Mouse (Mus musculus) embryo, embryonic 9.5 days (tissue): ENCODE measurements around the gene Msh5.

Source experiments
- DNase-seq: peaks from one replicate; pipeline ENCODE4 v3.0.0-alpha.2; 2017; ENCODE audit errors: extremely low spot score

The Msh5 gene

GRCm38 (mm10) chr17:35046681-35047455 is at the start of gene Msh5:
Msh5 (minus strand) TSS chr17:35046745.
- DNase-seq = peak; percentile 99

DNA sequence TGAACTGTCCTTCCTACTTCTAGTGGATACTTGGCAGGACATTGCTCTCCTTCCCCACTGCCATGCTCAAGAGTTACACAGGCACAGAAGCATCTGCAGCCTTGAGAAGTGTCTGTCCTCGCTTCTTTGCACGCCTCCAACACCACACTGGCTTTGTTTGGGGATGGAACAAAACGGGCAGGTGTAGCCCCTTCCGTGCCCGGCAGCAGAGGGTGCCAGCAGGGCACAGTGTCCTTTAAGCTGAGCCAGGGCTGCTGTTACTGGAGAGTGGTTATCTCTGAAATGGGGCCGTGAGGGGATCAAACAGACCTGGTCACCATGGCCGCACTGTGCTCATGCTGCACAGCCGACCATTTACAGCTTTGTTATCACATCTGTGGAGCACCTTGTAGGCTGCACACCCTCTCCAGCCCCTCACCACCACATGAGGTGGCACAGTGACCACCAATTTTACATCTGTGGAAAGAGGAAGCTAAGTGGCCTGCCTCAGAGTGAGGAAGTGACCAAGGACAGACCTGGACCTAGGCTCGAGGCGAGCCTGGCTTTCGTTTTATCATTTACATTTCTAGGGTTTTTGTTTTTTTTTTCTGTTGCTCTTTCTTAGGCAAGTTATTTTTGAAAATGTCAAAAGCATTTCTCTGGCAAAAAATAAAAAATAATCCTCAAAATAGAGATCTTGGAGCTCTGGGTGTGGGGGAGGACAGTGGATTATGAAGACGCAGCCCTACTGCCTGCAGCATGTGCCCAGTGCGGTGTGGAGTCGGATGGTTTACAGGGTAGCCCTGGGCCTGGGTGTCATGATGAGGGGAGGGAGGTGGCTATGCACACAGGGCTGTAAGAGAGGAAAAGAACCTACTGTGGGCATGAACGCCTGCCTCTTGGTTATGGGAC is 48.2 kb upstream of the Msh5 start:
- no peak for DNase-seq

DNA sequence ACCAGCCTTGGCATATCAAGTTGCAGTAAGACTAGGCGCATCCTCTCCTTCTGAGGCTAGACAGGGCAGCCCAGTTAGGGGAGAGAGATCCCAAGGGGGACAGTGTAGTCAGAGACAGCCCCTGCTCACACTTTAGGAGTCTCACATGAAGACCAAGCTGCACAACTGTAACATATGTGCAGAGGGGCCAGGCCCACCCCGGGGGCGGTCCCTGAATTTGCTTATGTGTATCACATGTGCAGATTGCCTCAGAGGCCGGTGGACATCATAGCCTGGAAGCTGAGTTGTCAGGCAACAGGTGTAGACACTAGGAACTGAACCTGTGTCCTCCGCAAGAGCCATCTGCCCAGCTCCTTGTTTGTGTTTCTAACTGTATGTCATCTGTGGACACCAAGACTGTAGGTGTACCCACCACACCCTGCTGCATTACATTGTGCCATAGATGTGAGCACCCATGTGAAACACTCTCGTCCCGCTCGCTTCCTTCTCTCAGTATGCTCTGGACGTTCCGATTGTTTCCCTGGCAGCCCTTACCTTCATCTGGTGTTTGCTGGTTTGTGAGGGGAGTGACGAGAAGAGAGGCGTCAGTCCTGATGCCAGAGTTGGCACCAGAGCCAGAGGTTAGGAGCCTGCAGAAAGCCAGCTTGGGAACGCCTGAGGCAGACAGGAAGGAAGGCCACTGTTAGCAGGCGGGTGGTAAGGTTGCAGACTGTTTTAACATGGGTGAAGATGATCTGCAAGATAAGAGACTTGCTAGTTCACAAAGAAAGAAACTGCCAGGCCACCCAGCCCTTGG is 46.1 kb upstream of the Msh5 start:
- DNase-seq = no peak

- DNase-seq = no peak
Measured at GRCm38 (mm10) chr17:35090166-35090932, 43.8 kb upstream of the Msh5 start.

DNA sequence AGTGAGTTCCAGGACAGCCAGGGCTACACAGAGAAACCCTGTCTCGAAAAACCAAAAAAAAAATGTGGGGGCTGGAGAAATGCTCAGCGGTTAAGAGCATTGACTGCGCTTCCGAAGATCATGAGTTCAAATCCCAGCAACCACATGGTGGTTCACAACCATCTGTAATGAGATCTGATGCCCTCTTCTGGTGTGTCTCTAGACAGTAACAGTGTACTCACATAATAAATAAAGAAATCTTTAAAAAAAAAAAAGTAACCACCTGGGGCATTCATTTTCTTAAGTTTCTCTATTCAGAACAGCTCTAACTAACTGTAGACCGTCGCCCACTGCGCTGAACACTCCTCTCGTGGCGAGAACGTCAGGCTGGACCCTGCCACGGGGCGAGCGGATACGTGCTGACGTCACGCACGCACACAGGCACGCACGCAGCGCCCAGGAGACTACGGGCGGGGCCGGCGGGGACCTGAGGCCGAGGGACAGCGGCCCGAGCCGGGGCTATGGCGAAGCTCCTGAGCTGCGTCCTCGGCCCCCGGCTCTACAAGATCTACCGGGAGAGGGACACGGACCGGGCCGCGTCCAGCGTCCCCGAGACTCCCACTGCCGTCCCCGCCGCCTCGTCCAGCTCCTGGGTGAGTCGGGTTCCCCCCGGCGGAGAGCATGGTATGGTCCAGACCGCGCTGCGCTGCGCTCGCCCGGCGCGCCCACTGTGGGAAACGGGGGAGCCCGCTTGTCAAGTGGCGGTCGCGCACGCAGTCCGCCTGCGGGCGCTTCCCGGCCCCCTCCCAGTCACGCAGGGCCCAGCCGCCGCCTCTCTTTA is 42.5 kb upstream of the Msh5 start, which contains the start of gene Abhd16a:
Gene Abhd16a, plus strand, starts transcription at position 439 of the 820 bp plus-strand sequence.
- DNase-seq = peak; percentile 94

GRCm38 (mm10) chr17:35088151-35088550 is 41.6 kb upstream of the Msh5 start:
- no peak for DNase-seq

DNA sequence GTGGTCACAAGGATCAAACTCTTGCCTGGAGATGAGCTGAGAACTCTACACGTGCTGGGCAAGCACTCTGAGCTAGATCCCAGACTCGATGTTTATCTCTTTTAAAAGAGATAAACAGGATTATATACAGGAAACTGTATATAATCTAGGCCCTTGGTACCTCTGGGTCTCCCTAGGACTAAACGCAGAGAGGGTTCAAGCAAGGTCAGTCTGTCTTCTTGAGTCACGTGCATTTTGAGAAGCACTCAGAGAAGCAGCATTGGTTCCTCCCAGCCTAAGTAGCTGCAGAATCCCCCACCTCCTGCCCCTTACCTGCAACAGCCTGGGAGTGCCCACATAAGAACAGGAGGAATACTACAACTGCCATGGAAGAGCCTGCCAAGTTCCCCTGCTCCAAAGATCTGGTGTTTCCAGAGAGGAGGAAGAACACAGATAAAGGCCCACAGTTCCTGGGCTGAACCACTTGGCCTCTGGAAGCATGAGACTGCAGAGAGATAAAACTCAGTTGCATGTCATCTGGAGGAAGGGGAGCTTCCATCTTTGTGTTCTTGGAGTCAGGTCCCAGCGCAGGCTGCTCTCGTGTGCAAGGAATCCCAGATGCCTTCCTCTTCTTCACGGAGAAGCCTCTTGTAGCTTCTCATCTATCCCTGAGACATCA is 38.8 kb upstream of the Msh5 start, which contains the start of gene Ly6g6f:
Gene Ly6g6f, minus strand, starts transcription at position 403 of the 658 bp plus-strand sequence.
- DNase-seq = no peak

DNA sequence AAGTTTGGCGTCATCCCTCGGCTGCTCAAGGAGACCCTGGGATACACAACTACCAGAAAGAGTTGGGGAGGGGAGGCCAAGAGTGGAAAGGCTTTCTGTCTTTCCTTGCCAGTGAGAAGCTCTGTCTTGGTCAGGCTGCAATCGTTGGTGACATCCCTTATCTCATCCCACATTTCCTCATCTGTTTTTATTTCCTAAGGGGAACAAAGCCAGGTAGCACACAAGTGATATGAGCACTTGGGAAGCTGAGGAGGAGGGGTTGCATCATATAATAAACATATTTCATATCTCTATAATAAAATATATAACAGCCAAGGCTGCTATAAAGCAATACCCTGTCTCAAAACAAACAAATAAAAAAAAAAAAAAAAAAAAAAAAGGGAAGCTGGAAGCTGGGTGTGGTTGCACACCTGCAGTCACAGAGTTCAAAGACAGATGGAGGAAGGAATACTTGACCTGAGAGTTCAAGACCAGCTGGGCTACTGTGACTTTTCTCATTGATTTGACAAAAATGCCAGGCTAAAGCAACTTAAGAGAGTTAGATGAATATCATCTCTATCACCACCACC is 37.5 kb upstream of the Msh5 start:
- no peak for DNase-seq

- no peak for DNase-seq
Measured at GRCm38 (mm10) chr17:35082841-35083576, 36.5 kb upstream of the Msh5 start.

- no peak for DNase-seq
Measured at GRCm38 (mm10) chr17:35080710-35081109, 34.2 kb upstream of the Msh5 start.

DNA sequence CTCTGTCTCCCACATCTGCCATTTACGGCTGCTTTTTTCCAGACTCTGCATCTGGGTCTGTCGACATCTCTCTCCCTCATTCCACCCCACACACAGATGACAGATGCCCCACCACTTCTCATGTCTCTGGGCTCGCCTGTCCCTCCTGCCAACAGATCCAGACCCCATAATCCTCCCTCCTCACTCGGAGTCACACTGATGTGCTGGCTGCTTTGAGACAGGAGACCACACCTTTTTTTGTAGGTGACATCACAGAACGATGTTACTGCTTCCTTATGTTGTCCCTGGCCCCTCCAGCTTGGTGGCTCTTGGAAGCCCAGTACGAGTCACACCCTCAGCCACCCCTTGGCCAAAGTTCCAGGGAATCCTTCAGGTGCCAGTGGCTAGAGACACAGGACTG is 33.7 kb upstream of the Msh5 start:
- no peak for DNase-seq

GRCm38 (mm10) chr17:35079778-35080177 is 33.2 kb upstream of the Msh5 start:
- DNase-seq = no peak

DNA sequence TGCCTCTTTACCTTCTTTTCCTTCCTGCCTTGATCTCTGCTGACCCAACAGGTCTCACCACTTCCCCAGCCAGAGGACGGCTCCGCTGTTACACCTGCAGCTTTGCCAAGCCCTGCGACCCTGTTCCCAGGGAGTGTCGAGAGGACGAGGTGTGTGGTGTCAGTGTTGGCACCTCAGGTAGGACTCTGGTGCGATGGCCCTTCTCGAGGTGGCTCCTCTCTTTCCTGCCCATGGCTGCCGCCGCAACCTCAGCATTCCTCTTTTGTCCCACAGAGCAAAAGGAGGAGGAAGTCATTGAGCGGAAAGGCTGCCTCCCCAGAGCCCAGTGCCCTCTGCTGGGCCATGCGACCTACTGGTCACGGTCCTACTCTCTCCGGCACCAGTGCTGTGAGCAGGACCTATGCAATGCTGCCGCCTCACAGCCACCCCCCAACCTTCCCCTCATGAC is 31.3 kb upstream of the Msh5 start, which contains the start of gene Ly6g6d:
Gene Ly6g6d, minus strand, starts transcription at position 280 of the 448 bp plus-strand sequence.
- peak; percentile 54 for DNase-seq

DNA sequence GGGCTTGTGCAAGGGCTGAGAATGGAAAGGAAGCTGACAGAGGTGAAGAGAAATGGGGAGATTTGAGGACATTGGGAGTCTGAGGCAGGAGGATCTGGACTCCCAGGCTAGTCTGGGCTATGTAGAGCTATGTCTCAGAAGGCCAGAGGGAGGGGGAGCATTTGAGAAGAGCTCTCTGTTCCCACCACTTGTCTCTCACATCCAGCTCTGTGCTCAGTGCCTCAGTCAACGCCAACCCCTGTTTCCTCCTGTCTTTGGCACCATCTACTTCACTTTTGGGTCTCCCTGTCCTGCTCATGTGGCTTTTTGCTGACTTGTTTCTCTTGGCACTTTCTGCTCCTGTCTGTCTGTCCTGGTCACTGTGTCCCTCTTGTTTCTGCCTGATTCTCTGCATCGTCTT is 30.7 kb upstream of the Msh5 start:
- DNase-seq = no peak

GRCm38 (mm10) chr17:35076507-35077176 is 30.1 kb upstream of the Msh5 start, which contains the start of gene Ly6g6e:
Ly6g6e (plus strand) TSS chr17:35076902.
- DNase-seq = no peak

- DNase-seq = no peak
Measured at GRCm38 (mm10) chr17:35074097-35074496, 27.6 kb upstream of the Msh5 start.

GRCm38 (mm10) chr17:35071454-35071853 is 24.9 kb upstream of the Msh5 start:
- DNase-seq = no peak
